Mouse (Mus musculus) kidney, embryonic 15.5 days (tissue): Measurements from ENCODE around the gene Ahctf1. TPM values are rescaled to one million over a fixed set of nuclear protein-coding genes. Genes with fewer than 3 reads are reported as not detected.

Experiments
- ATAC-seq: fragments of 200-750 bp; cut with Nextera tagmentation; replicated peaks from 2 replicates; pipeline ENCODE4 v1.8.0; 2017; ENCODE audit warnings: moderate TSS enrichment; ENCODE audit not compliant: low FRiP score
- H3K27ac ChIP-seq: fragments of 300-500 bp; sonication (generic); 2 replicates; pipeline ENCODE4 v1.5.1; 2015; ENCODE audit warnings: mild to moderate bottlenecking, inconsistent platforms
- H3K27me3 ChIP-seq: fragments of 300-500 bp; sonication (generic); 2 replicates; pipeline ENCODE4 v1.6.1; 2015; ENCODE audit warnings: inconsistent platforms
- H3K36me3 ChIP-seq: fragments of 300-500 bp; sonication (generic); 2 replicates; pipeline ENCODE4 v1.6.1; 2015; ENCODE audit warnings: inconsistent platforms
- H3K4me1 ChIP-seq: fragments of 300-500 bp; sonication (generic); 2 replicates; pipeline ENCODE4 v1.6.1; 2015; ENCODE audit warnings: inconsistent platforms
- H3K4me2 ChIP-seq: fragments of 300-500 bp; sonication (generic); 2 replicates; pipeline ENCODE4 v1.6.1; 2015; ENCODE audit warnings: moderate library complexity, mild to moderate bottlenecking, inconsistent platforms
- H3K4me3 ChIP-seq: fragments of 300-500 bp; sonication (generic); replicated peaks from 2 replicates; pipeline ENCODE4 v1.5.1; 2015; ENCODE audit warnings: mild to moderate bottlenecking, inconsistent platforms
- H3K9ac ChIP-seq: fragments of 300-500 bp; sonication (generic); 2 replicates; pipeline ENCODE4 v1.6.1; 2015; ENCODE audit warnings: mild to moderate bottlenecking, inconsistent platforms
- H3K9me3 ChIP-seq: fragments of 300-500 bp; sonication (generic); replicated peaks from 2 replicates; pipeline ENCODE4 v1.6.1; 2016; ENCODE audit warnings: inconsistent platforms
- WGBS: fragments of 180-500 bp; shearing (Covaris S2); methylation state at CpG from one replicate; pipeline ENCODE4 v1.1.7; 2015; ENCODE audit warnings: mixed read lengths; 5-methylcytosine and 5-hydroxymethylcytosine counted together
- polyA plus RNA-seq: library from polyadenylated mRNA; unstranded; fragments of >200 nt; fragmentation: Nextera tagmentation; extraction: Ambion mirVana; gene quantifications from 2 replicates; pipeline ENCODE4 v1.2.1, GENCODE M21; 2015

Gene Ahctf1
- polyA plus RNA-seq, 1 experiment from 2014 or later: 28.8 TPM

GRCm38 (mm10) chr1:179705154-179705553 is 98.3 kb downstream of the Ahctf1 start:
- Histone ChIP-seq H3K27me3 (no peaks in the 10 kb centered on the region), H3K9ac (no peak overlapping the region), H3K4me1 (no peaks in the 10 kb centered on the region), H3K4me3 (no peak overlapping the region), H3K36me3 (no peaks in the 10 kb centered on the region), H3K27ac (no peak overlapping the region), H3K4me2 (no peak overlapping the region), H3K9me3 (no peaks in the 10 kb centered on the region)
- no peak for ATAC-seq
- 93% methylated on average over 6 of the region's 6 CpGs for WGBS

- H3K4me1 ChIP-seq: no peaks in the 10 kb centered on the region
- WGBS: 60% methylated on average over 3 of the region's 3 CpGs
- H3K27me3 ChIP-seq: no peaks in the 10 kb centered on the region
- no peak overlapping the region for H3K4me3 ChIP-seq
- H3K4me2 ChIP-seq: no peak overlapping the region
- H3K9me3 ChIP-seq: no peaks in the 10 kb centered on the region
- H3K36me3 ChIP-seq: no peaks in the 10 kb centered on the region
- no peak overlapping the region for H3K27ac ChIP-seq
- no peak for ATAC-seq
- no peak overlapping the region for H3K9ac ChIP-seq
Observed at GRCm38 (mm10) chr1:179704150-179704549, 99.3 kb downstream of the Ahctf1 start.

Other genes with a start within 250 kb of the Ahctf1 start
- gene Sccpdh, start 135.5 kb downstream of the Ahctf1 start, polyA plus RNA-seq: 73.1 and 74.8 TPM in 2 replicates
- not detected in 2 replicates for gene Kif28, start 58.4 kb downstream of the Ahctf1 start, polyA plus RNA-seq
- 0.21 TPM in 1 of 2 replicates, not detected in the other for gene Gm10518, start 304 bp downstream of the Ahctf1 start, polyA plus RNA-seq
- gene Cdc42bpa, start 156.8 kb upstream of the Ahctf1 start, polyA plus RNA-seq: 18.0 and 18.5 TPM in 2 replicates